Mouse (Mus musculus): ENCODE results near the gene Reep1. TPM values are rescaled to one million over a fixed set of nuclear protein-coding genes. Genes with fewer than 3 reads are reported as not detected.
A peak's percentile ranks its signal among the peaks of the same experiment; 100 is the strongest.

Gene Reep1
- 7.3 and 7.8 TPM in 2 replicates for polyA plus RNA-seq (2016; fragmentation: Nextera tagmentation; extraction: Ambion mirVana)

DNA sequence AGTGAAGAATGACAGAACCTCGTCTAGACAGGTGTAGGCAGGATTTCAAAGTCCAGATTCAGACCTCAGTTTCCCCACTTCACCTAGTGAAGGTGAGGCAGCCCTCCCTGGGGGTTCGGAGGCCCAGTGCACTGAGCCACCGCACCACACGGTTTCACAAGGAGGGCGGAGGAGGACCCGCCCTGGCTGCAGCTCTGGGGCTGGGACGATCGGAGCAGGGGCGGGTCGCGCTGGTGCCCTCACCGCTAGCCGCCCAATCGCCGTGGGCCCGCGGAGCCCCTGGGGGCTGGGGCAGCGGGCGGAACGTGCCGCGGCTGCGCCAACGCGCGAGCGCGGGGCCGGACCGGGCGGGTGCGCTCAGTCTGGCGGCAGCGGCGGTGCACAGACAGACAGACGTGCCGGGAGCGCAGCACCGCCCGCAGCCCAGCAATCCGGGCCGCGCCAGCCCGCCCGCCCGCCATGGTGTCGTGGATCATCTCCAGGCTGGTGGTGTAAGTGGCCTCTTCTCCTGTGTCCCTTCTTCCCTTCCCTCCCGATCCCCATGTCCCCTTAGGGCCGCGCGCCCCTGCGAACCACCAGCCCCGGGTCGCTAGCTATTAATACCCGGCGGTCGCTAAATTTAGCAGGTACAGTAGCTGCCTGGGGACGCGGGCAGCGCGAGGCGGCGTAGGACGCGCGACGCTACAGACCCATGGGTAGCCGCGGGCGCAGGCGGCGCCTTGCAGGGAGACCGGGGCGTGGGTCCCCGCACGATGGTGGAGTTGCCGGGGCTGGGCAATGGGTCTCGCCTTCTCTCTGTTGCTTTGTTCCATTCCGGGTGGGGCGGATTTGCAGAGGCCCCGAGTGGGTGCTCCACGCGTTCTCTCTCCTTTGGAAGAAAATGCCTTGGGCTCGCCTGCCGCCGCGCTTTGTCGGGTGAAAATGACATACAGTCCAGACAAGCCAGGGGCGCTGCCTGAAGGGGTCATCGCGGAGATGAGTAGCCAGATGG, at the start of gene Reep1:
Gene Reep1, plus strand, starts transcription at position 51 of the 991 bp plus-strand sequence.
- WGBS: under 1% methylated on average over 90 of the region's 91 CpGs
- peak; percentile 75 for DNase-seq (ENCODE audit: low spot score)
- H3K4me1 ChIP-seq: peaks cover 14% of the 10 kb centered on the region
- H3K27me3 ChIP-seq (ENCODE audit: low read depth, poor library complexity, severe bottlenecking): peaks cover 55% of the 10 kb centered on the region
- no peaks in the 10 kb centered on the region for H3K36me3 ChIP-seq
- peak within 1 kb of the TSS; percentile 77 for H3K27ac ChIP-seq
- no peaks in the 10 kb centered on the region for H3K9me3 ChIP-seq (replicated peaks)
- H3K4me3 ChIP-seq: peak within 1 kb of the TSS; percentile 79

DNA sequence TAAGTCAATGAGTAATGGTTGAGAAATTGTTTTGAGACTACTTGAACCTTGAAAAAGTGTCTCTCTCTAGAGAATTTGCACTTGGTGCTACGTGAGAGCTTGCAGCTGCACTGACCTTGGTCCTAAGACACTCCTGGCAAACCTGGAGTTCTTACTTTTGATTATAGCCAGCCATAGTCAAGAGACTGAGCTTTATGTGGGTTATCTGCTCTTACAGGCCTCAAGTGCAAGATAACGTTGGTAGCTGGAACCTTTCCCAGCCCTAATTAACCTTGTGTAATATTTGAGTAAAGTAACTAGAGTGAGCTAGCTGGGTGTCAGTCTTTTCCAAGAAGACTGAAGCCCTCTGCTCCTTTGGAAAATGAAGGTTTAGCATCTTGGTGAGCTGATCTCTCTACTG, 49.1 kb upstream of the Reep1 start:
- Histone ChIP-seq H3K9me3 (replicated peaks) (no peaks in the 10 kb centered on the region), H3K4me3 (no peak overlapping the region), H3K27ac (no peak overlapping the region), H3K4me1 (no peaks in the 10 kb centered on the region), H3K27me3 (ENCODE audit: low read depth, poor library complexity, severe bottlenecking) (no peaks in the 10 kb centered on the region), H3K36me3 (no peaks in the 10 kb centered on the region)
- no peak for DNase-seq (ENCODE audit: low spot score)
- WGBS: 85% methylated on average over 2 of the region's 2 CpGs

- Histone ChIP-seq H3K4me1 (no peaks in the 10 kb centered on the region), H3K4me3 (no peak overlapping the region), H3K27ac (no peak overlapping the region), H3K27me3 (ENCODE audit: low read depth, poor library complexity, severe bottlenecking) (no peaks in the 10 kb centered on the region), H3K36me3 (no peaks in the 10 kb centered on the region), H3K9me3 (replicated peaks) (no peaks in the 10 kb centered on the region)
- DNase-seq (ENCODE audit: low spot score): no peak
- WGBS: 74% methylated on average over 1 of the region's 1 CpGs
Observed at GRCm38 (mm10) chr6:71664511-71664910, 42.9 kb upstream of the Reep1 start.

- 66% methylated on average over 2 of the region's 2 CpGs for WGBS
Observed at GRCm38 (mm10) chr6:71673166-71673565, 34.2 kb upstream of the Reep1 start.

GRCm38 (mm10) chr6:71678891-71679290, 28.5 kb upstream of the Reep1 start:
- H3K36me3 ChIP-seq: no peaks in the 10 kb centered on the region
- 57% methylated on average over 7 of the region's 7 CpGs for WGBS
- DNase-seq (ENCODE audit: low spot score): no peak
- H3K27ac ChIP-seq: no peak overlapping the region
- no peaks in the 10 kb centered on the region for H3K4me1 ChIP-seq
- no peak overlapping the region for H3K4me3 ChIP-seq
- no peaks in the 10 kb centered on the region for H3K9me3 ChIP-seq (replicated peaks)
- no peaks in the 10 kb centered on the region for H3K27me3 ChIP-seq (ENCODE audit: low read depth, poor library complexity, severe bottlenecking)

More at GRCm38 (mm10) chr6:71673166-71673565, 34.2 kb upstream of the Reep1 start:
- Histone ChIP-seq H3K36me3 (no peaks in the 10 kb centered on the region), H3K4me3 (no peak overlapping the region), H3K27ac (no peak overlapping the region), H3K27me3 (ENCODE audit: low read depth, poor library complexity, severe bottlenecking) (no peaks in the 10 kb centered on the region), H3K4me1 (no peaks in the 10 kb centered on the region), H3K9me3 (replicated peaks) (no peaks in the 10 kb centered on the region)
- DNase-seq (ENCODE audit: low spot score): no peak

DNA sequence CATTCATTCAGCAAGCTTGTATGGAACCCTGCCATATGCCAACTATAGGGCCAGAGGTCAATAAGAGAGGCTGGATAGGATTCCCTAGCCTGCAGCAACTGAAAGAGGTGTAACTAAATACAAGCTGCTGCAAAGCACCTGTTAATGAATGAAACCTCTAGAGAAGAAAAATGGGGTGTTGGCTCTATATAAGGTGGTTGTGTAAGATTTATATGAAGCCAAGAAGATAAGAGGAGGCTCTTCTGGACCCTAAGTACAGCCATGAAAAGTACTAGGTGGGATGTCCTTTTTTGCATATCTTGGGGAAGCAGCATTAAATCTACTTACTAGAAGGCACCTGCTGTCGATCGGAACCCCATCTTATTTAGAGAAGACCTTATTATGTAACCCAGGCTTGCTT, 12.2 kb upstream of the Reep1 start:
- whole genome bisulfite sequencing: 88% methylated on average over 2 of the region's 2 CpGs

GRCm38 (mm10) chr6:71695599-71695998, 11.8 kb upstream of the Reep1 start:
- Histone ChIP-seq H3K36me3 (no peaks in the 10 kb centered on the region), H3K27me3 (ENCODE audit: low read depth, poor library complexity, severe bottlenecking) (no peaks in the 10 kb centered on the region), H3K4me1 (no peaks in the 10 kb centered on the region), H3K27ac (no peak overlapping the region), H3K4me3 (no peak overlapping the region), H3K9me3 (replicated peaks) (no peaks in the 10 kb centered on the region)
- no peak for DNase-seq (ENCODE audit: low spot score)
- WGBS: 78% methylated on average over 3 of the region's 3 CpGs

More for the DNA sequence above, 12.2 kb upstream of the Reep1 start:
- Histone ChIP-seq H3K4me3 (no peak overlapping the region), H3K27ac (no peak overlapping the region), H3K4me1 (no peaks in the 10 kb centered on the region), H3K36me3 (no peaks in the 10 kb centered on the region), H3K27me3 (ENCODE audit: low read depth, poor library complexity, severe bottlenecking) (no peaks in the 10 kb centered on the region), H3K9me3 (replicated peaks) (no peaks in the 10 kb centered on the region)
- no peak for DNase-seq (ENCODE audit: low spot score)

DNA sequence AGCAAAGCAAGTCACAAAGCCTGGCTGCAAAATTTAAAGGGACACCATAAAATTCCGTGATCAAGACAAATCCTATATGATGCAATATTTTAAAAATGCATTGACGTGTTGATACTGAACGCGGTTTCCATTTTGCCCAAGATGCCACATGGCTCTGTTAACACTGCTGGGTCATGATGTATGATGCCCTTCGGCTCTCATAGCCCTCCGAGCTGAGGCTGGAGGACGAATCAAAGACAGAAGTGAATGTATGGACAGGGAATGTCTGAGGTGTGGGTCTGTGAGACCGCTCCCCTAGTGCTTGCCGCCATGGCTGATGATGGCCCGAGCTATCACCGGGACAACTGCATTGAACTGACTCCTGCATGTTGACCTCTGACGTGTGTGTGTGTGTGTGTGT, 490 bp upstream of the Reep1 start:
- H3K36me3 ChIP-seq: no peaks in the 10 kb centered on the region
- no peak for DNase-seq (ENCODE audit: low spot score)
- peaks cover 14% of the 10 kb centered on the region for H3K4me1 ChIP-seq
- no peak overlapping the region for H3K27ac ChIP-seq
- H3K9me3 ChIP-seq (replicated peaks): no peaks in the 10 kb centered on the region
- 80% methylated on average over 12 of the region's 12 CpGs for WGBS
- H3K4me3 ChIP-seq: no peak overlapping the region
- H3K27me3 ChIP-seq (ENCODE audit: low read depth, poor library complexity, severe bottlenecking): peaks cover 55% of the 10 kb centered on the region

DNA sequence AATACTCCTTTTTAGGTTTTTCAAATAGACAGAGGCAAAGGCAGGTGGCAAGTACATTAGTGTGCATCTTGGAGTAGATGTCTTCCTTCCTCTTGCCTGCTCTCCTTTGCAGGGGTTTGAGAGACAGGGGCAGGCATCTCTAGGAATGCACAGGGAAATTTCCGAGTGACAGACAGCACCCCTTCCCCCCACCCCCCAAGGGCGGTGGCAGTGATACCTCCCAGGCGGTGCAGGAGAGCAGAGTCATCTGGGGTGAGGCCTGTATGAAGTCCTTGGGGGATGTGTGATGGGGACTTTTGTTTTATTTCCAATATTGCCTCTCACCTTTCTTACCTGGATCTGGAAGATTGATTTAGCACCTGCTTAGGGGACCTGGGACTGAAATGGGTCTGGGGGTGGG, 1.2 kb downstream of the Reep1 start:
- Histone ChIP-seq H3K4me1 (peaks cover 14% of the 10 kb centered on the region), H3K9me3 (replicated peaks) (no peaks in the 10 kb centered on the region), H3K27ac (no peak overlapping the region), H3K27me3 (ENCODE audit: low read depth, poor library complexity, severe bottlenecking) (peaks cover 55% of the 10 kb centered on the region), H3K36me3 (no peaks in the 10 kb centered on the region), H3K4me3 (peak overlapping the region; percentile 79)
- peak; percentile 29 for DNase-seq (ENCODE audit: low spot score)
- WGBS: 4% methylated on average over 3 of the region's 3 CpGs

GRCm38 (mm10) chr6:71710323-71710722, 3.0 kb downstream of the Reep1 start:
- Histone ChIP-seq H3K4me3 (no peak overlapping the region), H3K36me3 (no peaks in the 10 kb centered on the region), H3K4me1 (peaks cover 21% of the 10 kb centered on the region), H3K27me3 (ENCODE audit: low read depth, poor library complexity, severe bottlenecking) (peaks cover 50% of the 10 kb centered on the region), H3K27ac (no peak overlapping the region), H3K9me3 (replicated peaks) (no peaks in the 10 kb centered on the region)
- peak; percentile 18 for DNase-seq (ENCODE audit: low spot score)
- WGBS: 86% methylated on average over 3 of the region's 3 CpGs

DNA sequence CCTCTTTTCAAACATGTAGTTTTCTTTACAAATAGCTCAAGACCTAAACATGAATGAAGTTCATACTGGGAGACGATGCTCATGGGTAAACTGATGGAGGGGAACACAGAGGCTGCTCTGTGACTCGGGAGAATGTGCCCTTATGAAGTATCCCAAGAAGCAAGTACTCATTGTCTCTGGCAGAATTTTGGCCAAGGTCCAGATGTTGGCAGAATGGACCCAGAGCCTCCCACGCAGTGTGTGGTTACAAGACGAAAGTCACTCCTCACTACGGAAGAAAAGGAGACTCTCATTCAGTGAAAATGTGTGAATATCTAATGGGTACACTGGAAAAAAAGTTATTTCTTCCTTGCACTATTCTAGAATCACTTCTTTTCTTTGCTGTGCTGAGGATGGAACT, 3.8 kb downstream of the Reep1 start:
- no peaks in the 10 kb centered on the region for H3K36me3 ChIP-seq
- H3K27ac ChIP-seq: no peak overlapping the region
- WGBS: 92% methylated on average over 5 of the region's 5 CpGs
- DNase-seq (ENCODE audit: low spot score): peak; percentile 26
- no peak overlapping the region for H3K4me3 ChIP-seq
- H3K27me3 ChIP-seq (ENCODE audit: low read depth, poor library complexity, severe bottlenecking): peaks cover 45% of the 10 kb centered on the region
- H3K4me1 ChIP-seq: peaks cover 28% of the 10 kb centered on the region
- H3K9me3 ChIP-seq (replicated peaks): no peaks in the 10 kb centered on the region

DNA sequence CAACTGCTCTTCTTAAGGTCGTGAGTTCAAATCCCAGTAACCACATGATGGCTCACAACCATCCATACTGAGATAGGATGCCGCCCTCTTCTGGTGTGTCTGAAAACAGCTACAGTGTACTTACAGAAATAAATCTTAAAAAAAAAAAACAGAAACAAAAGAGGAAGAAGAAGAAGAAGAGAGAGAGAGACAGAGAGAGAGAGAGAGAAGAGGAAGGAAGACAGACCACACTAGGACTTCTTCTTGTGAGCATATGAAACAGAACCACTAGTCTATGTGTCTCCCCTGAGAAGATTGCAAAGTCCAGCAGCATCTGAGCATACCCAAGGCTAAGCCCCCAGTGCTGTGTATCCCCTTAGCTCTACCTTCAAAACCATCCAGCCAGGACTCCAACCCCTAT, 6.2 kb downstream of the Reep1 start:
- H3K4me3 ChIP-seq: no peak overlapping the region
- H3K4me1 ChIP-seq: peaks cover 15% of the 10 kb centered on the region
- H3K27ac ChIP-seq: no peak overlapping the region
- DNase-seq (ENCODE audit: low spot score): no peak
- H3K36me3 ChIP-seq: no peaks in the 10 kb centered on the region
- 79% methylated on average over 2 of the region's 2 CpGs for WGBS
- H3K9me3 ChIP-seq (replicated peaks): no peaks in the 10 kb centered on the region
- H3K27me3 ChIP-seq (ENCODE audit: low read depth, poor library complexity, severe bottlenecking): peaks cover 21% of the 10 kb centered on the region

DNA sequence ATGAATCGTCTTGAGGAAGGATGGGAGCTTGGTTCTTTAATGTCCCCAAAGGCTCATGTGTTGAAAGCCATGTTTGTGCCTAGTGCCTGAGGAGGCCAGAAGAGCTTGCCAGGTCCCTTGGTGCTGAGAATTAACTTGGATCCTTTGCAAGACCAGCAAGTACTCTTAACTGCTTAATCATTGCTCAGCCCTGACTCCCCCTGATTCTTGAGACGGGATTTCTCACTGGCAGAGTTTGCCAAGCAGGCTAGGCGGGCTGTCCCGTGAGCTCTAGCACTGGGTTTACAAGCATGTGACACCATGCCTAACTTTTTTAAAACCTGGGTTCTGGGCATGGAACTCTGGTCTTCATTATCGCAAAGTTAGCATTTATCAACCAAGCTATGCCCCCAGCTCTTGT, 7.6 kb downstream of the Reep1 start:
- WGBS: 80% methylated on average over 5 of the region's 5 CpGs

More for the DNA sequence above, 7.6 kb downstream of the Reep1 start:
- Histone ChIP-seq H3K9me3 (replicated peaks) (no peaks in the 10 kb centered on the region), H3K36me3 (no peaks in the 10 kb centered on the region), H3K4me3 (no peak overlapping the region), H3K27ac (no peak overlapping the region), H3K27me3 (ENCODE audit: low read depth, poor library complexity, severe bottlenecking) (peaks cover 8% of the 10 kb centered on the region; the same call in 1 of the 2 replicates), H3K4me1 (peaks cover 14% of the 10 kb centered on the region)
- DNase-seq (ENCODE audit: low spot score): no peak
